Comparison of ENCODE assay signal across 24 mouse cellular contexts in genomic region chr5:28267576-28267975, GRCm38 (mm10). TPM values are rescaled to one million over a fixed set of nuclear protein-coding genes. Genes with fewer than 3 reads are reported as not detected.
DNase-seq lines count a peak whose midpoint lies in the region; ATAC-seq and TF ChIP-seq lines count a peak whose summit lies in the region.
"Had no signal": no experiment of that assay in that cellular context is flagged by ENCODE, and none has a peak within 500 bp of the region (broad histone marks: within the 10 kb centered on the region; RNA-seq: fewer than 3 reads in every experiment).

No protein-coding gene starts in this region.

- DNase-seq in cerebellum, postnatal 14 days, result peak; percentile 71 to 77
- peak; percentile 12 for DNase-seq in kidney, postnatal 10 days
- DNase-seq in kidney, postnatal 14 days, result no peak
- DNase-seq in lung, embryonic 14.5 days, result peak; percentile 6
- no peak for DNase-seq in lung, postnatal 0 days (ENCODE audit: low spot score)
- DNase-seq in naive thymus-derived CD4-positive, alpha-beta T cell, adult 2 months (ENCODE audit: low read depth), result peak; percentile 35
- DNase-seq in liver, postnatal 0 days, result no peak
- DNase-seq: adrenal gland, adult 8-10 months; adrenal gland, postnatal 14 days; adrenal gland, postnatal 36 days; cerebellum, adult 11 months; cerebellum, adult 2 months; cerebellum, adult 9-11 months had no signal

- H3K4me3 ChIP-seq in lung, embryonic 14.5 days (ENCODE audit: low read depth, low read length), result no peak overlapping the region
- H3K4me3 ChIP-seq in lung, postnatal 0 days (ENCODE audit: low read depth, low read length), result no peak overlapping the region
- H3K4me3 ChIP-seq in liver, postnatal 0 days (ENCODE audit: low read depth, low read length), result no peak overlapping the region
- H3K4me3 ChIP-seq: embryonic facial prominence, embryonic 10.5 days; embryonic facial prominence, embryonic 12.5 days; erythroblast, embryonic 14.5 days; forebrain, embryonic 10.5 days; forebrain, embryonic 12.5 days had no signal

- no peak for TF ChIP-seq EP300 in lung, postnatal 0 days (IDR thresholded peaks at IDR 0.05)
- no peak for TF ChIP-seq EP300 in liver, postnatal 0 days (IDR thresholded peaks at IDR 0.05; ENCODE audit: low read depth)

- no peak for ATAC-seq in cerebellum, adult (ENCODE audit: insufficient number of reproducible peaks, low FRiP score, low TSS enrichment)
- no peak for ATAC-seq in lung, embryonic 14.5 days (ENCODE audit: insufficient read depth)
- no peak for ATAC-seq in lung, postnatal 0 days
- ATAC-seq in liver, postnatal 0 days, result no peak
- ATAC-seq: activated CD4-positive, CD25-positive, alpha-beta regulatory T cell, adult 4 months; forebrain, embryonic 14.5 days; forebrain, embryonic 16.5 days; Patski had no signal

- no peaks in the 10 kb centered on the region for H3K9me3 ChIP-seq in lung, embryonic 14.5 days (ENCODE audit: low read depth, low read length)
- no peaks in the 10 kb centered on the region for H3K9me3 ChIP-seq in lung, postnatal 0 days (ENCODE audit: low read length)
- H3K9me3 ChIP-seq in liver, postnatal 0 days (ENCODE audit: low read length), result no peaks in the 10 kb centered on the region
- H3K9me3 ChIP-seq: embryonic facial prominence, embryonic 10.5 days; embryonic facial prominence, embryonic 12.5 days; forebrain, embryonic 10.5 days; forebrain, embryonic 12.5 days had no signal

- TF ChIP-seq CTCF in lung, embryonic 14.5 days (IDR thresholded peaks at IDR 0.05; ENCODE audit: low read depth), result no peak
- no peak for TF ChIP-seq CTCF in lung, postnatal 0 days (IDR thresholded peaks at IDR 0.05)
- TF ChIP-seq CTCF in liver, postnatal 0 days (IDR thresholded peaks at IDR 0.05; ENCODE audit: low read depth), result no peak

- H3K27ac ChIP-seq in lung, embryonic 14.5 days (ENCODE audit: low read depth), result no peak overlapping the region
- H3K27ac ChIP-seq in lung, postnatal 0 days (ENCODE audit: low read length), result no peak overlapping the region
- H3K27ac ChIP-seq in liver, postnatal 0 days (ENCODE audit: low read depth), result no peak overlapping the region
- H3K27ac ChIP-seq: embryonic facial prominence, embryonic 10.5 days; embryonic facial prominence, embryonic 12.5 days; forebrain, embryonic 10.5 days; forebrain, embryonic 12.5 days had no signal

- no peak overlapping the region for H3K4me2 ChIP-seq in lung, embryonic 14.5 days
- no peak overlapping the region for H3K4me2 ChIP-seq in lung, postnatal 0 days (replicated peaks; ENCODE audit: low read depth, low read length)
- H3K4me2 ChIP-seq in liver, postnatal 0 days (ENCODE audit: low read depth, low read length), result no peak overlapping the region
- H3K4me2 ChIP-seq: embryonic facial prominence, embryonic 12.5 days; forebrain, embryonic 12.5 days had no signal

- H3K9ac ChIP-seq in lung, embryonic 14.5 days, result no peak overlapping the region
- no peak overlapping the region for H3K9ac ChIP-seq in lung, postnatal 0 days (replicated peaks; ENCODE audit: low read depth)
- H3K9ac ChIP-seq in liver, postnatal 0 days (replicated peaks), result no peak overlapping the region
- H3K9ac ChIP-seq: embryonic facial prominence, embryonic 12.5 days; forebrain, embryonic 12.5 days had no signal

- H3K27me3 ChIP-seq in lung, embryonic 14.5 days (ENCODE audit: insufficient read depth, low read length), result no peaks in the 10 kb centered on the region
- no peaks in the 10 kb centered on the region for H3K27me3 ChIP-seq in lung, postnatal 0 days (replicated peaks; ENCODE audit: insufficient read depth, low read length)
- no peaks in the 10 kb centered on the region for H3K27me3 ChIP-seq in liver, postnatal 0 days (ENCODE audit: insufficient read depth, low read length)
- H3K27me3 ChIP-seq: embryonic facial prominence, embryonic 12.5 days; forebrain, embryonic 12.5 days had no signal

- H3K4me1 ChIP-seq in lung, embryonic 14.5 days (ENCODE audit: insufficient read depth), result no peaks in the 10 kb centered on the region
- H3K4me1 ChIP-seq in lung, postnatal 0 days (ENCODE audit: insufficient read depth, low read depth, low read length), result no peaks in the 10 kb centered on the region
- peaks cover 11% of the 10 kb centered on the region for H3K4me1 ChIP-seq in liver, postnatal 0 days (ENCODE audit: insufficient read depth)
- H3K4me1 ChIP-seq: embryonic facial prominence, embryonic 12.5 days had no signal

- H3K36me3 ChIP-seq in lung, embryonic 14.5 days (ENCODE audit: insufficient read depth), result no peaks in the 10 kb centered on the region
- H3K36me3 ChIP-seq in lung, postnatal 0 days (ENCODE audit: insufficient read depth, low read length), result no peaks in the 10 kb centered on the region
- no peaks in the 10 kb centered on the region for H3K36me3 ChIP-seq in liver, postnatal 0 days (replicated peaks; ENCODE audit: insufficient read depth, low read length)
- H3K36me3 ChIP-seq: embryonic facial prominence, embryonic 10.5 days; embryonic facial prominence, embryonic 12.5 days; forebrain, embryonic 10.5 days; forebrain, embryonic 12.5 days had no signal

- 21% methylated on average over 2 of the region's 2 CpGs for WGBS in lung, embryonic 14.5 days
- 13% methylated on average over 2 of the region's 2 CpGs for WGBS in lung, postnatal 0 days
- WGBS in liver, postnatal 0 days (ENCODE audit: insufficient replicate concordance), result 37% methylated on average over 2 of the region's 2 CpGs

RNA-seq across cellular contexts. Expression of gene Cnpy1, which starts 22.0 kb away (rescaled TPM):
- 0.37 and 0.49 TPM in 2 replicates for polyA plus RNA-seq in lung, embryonic 14.5 days (2014; fragmentation: Nextera tagmentation; extraction: Ambion mirVana)
- 0.08 and 0.11 TPM in 2 replicates for polyA plus RNA-seq in lung, postnatal 0 days (2015; fragmentation: Nextera tagmentation; extraction: Ambion mirVana)
- polyA plus RNA-seq in liver, postnatal 0 days (2015; fragmentation: Nextera tagmentation; extraction: Ambion mirVana), result not detected in 2 replicates
- polyA plus RNA-seq: activated CD4-positive, CD25-positive, alpha-beta regulatory T cell, adult 4 months; C2C12; erythroblast, embryonic 14.5 days; Patski had no signal

RNA-seq across cellular contexts. Expression of gene Rbm33, which starts 49.3 kb away (rescaled TPM):
- polyA plus RNA-seq in lung, embryonic 14.5 days (2014; fragmentation: Nextera tagmentation; extraction: Ambion mirVana), result 15.8 and 17.9 TPM in 2 replicates
- 7.4 and 8.6 TPM in 2 replicates for polyA plus RNA-seq in lung, postnatal 0 days (2015; fragmentation: Nextera tagmentation; extraction: Ambion mirVana)
- polyA plus RNA-seq in liver, postnatal 0 days (2015; fragmentation: Nextera tagmentation; extraction: Ambion mirVana), result 4.4 and 5.4 TPM in 2 replicates

Comparison
In these comparisons a context has a peak if more than half of its experiments do, and no peak if none do; other contexts are left out.
1. DNase-seq: peak in cerebellum, postnatal 14 days (2 of 2), kidney, postnatal 10 days (single experiment), lung, embryonic 14.5 days (single experiment) and naive thymus-derived CD4-positive, alpha-beta T cell, adult 2 months (single experiment); none in kidney, postnatal 14 days (single experiment), lung, postnatal 0 days (single experiment) and liver, postnatal 0 days (single experiment).